Mouse (Mus musculus) bone marrow macrophage, adult 2 months (primary cell): ENCODE results near the gene Osbpl2.

Source experiments
- CTCF ChIP-seq: IDR thresholded peaks from 2 replicates; pipeline ENCODE4 v1.5.1; 2012; ENCODE audit warnings: low read depth, mild to moderate bottlenecking, low read length, moderate library complexity
- POLR2A ChIP-seq: IDR thresholded peaks from 2 replicates; pipeline ENCODE4 v1.6.1; 2012; ENCODE audit warnings: mild to moderate bottlenecking, low read depth, low read length, borderline replicate concordance

- TF ChIP-seq CTCF (no peak), POLR2A (no peak)
Observed at GRCm38 (mm10) chr2:180103151-180103977, 15.7 kb upstream of the Osbpl2 start.
